Mouse (Mus musculus) megakaryocyte-erythroid progenitor cell, adult 5 weeks (primary cell): ENCODE measurements around the gene Ttc39a. TPM values are rescaled to one million over a fixed set of nuclear protein-coding genes. Genes with fewer than 3 reads are reported as not detected.

Source experiments
- polyA plus RNA-seq: library from polyadenylated mRNA; stranded (reverse); fragments of >175 nt; gene quantifications from 2 replicates; pipeline ENCODE4 v1.2.3, GENCODE M21; 2012

The Ttc39a gene
- 0.11 and 0.63 TPM in 2 replicates for polyA plus RNA-seq

GRCm38 (mm10) chr4:109406486-109407175 is at the start of gene Ttc39a:
Gene Ttc39a (plus strand): TSS chr4:109406623.

GRCm38 (mm10) chr4:109484621-109485020 is 78.2 kb downstream of the Ttc39a start, which contains the start of gene Rnf11:
Gene Rnf11 (minus strand): TSS chr4:109484728.

Other genes starting within 250 kb of the Ttc39a start
- gene Osbpl9, start 204.4 kb upstream of the Ttc39a start, polyA plus RNA-seq: 5.9 and 7.4 TPM in 2 replicates
- gene Calr4, start 172.1 kb upstream of the Ttc39a start, polyA plus RNA-seq: 0.04 TPM in 1 of 2 replicates, not detected in the other
- 4.4 and 5.4 TPM in 2 replicates for gene Eps15, start 126.4 kb upstream of the Ttc39a start, polyA plus RNA-seq
- gene Rnf11, start 78.1 kb downstream of the Ttc39a start, polyA plus RNA-seq: 14.5 and 15.0 TPM in 2 replicates
- not detected in 2 replicates for gene 4930522H14Rik, start 124.7 kb downstream of the Ttc39a start, polyA plus RNA-seq